Mouse (Mus musculus): ENCODE results near the gene Fgf23. TPM values are rescaled to one million over a fixed set of nuclear protein-coding genes. Genes with fewer than 3 reads are reported as not detected.

Gene Fgf23
- total and polyA plus RNA-seq, 3 experiments: 0.22 TPM; not detected in 2

DNA sequence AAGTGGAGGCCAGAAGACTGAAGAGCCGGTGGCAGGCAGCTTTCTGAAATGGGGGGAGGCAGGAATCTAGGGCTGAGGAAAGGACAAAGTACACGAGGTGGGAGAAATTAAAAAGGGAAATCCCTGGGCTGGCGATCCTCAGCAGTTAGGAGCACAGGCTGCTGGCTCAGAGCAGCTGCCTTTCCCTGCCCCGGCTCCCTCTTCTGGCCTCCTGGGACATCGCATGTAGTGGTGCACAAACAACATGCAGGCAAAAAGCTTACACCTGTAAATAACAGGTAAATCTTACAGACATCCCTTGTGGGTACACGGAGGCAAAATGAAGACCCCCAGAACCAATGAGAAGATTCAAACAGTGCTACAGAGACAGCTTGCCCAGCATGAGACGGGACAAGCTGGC, 21.9 kb downstream of the Fgf23 start:
- no peak for TF ChIP-seq GATA2 (IDR thresholded peaks at IDR 0.05; ENCODE audit: borderline replicate concordance, low read depth, low read length)
- TF ChIP-seq GATA1 (IDR thresholded peaks at IDR 0.05; ENCODE audit: borderline replicate concordance, low read length): no peak
- TF ChIP-seq CTCF (IDR thresholded peaks at IDR 0.05; ENCODE audit: low read depth, low read length): 0 out of 2 replicates have a peak, but pooled peaks have one; percentile 5
- TF ChIP-seq POLR2AphosphoS5 (IDR thresholded peaks at IDR 0.05; ENCODE audit: insufficient replicate concordance, low read depth, low read length): no peak
- H3K36me3 ChIP-seq (replicated peaks): peaks cover 18% of the 10 kb centered on the region
- H3K27me3 ChIP-seq (ENCODE audit: insufficient read depth, low read length): no peaks in the 10 kb centered on the region
- H3K4me3 ChIP-seq (ENCODE audit: low read depth, low read length): no peak overlapping the region
- H3K9me3 ChIP-seq (replicated peaks): no peaks in the 10 kb centered on the region
- H3K4me1 ChIP-seq (ENCODE audit: insufficient read depth, low read depth, low read length): no peaks in the 10 kb centered on the region
- ATAC-seq (ENCODE audit: extremely low read depth, insufficient number of reproducible peaks, low FRiP score, poor library complexity, severe bottlenecking): peak; percentile 57
- no peak for DNase-seq (ENCODE audit: low spot score)

DNA sequence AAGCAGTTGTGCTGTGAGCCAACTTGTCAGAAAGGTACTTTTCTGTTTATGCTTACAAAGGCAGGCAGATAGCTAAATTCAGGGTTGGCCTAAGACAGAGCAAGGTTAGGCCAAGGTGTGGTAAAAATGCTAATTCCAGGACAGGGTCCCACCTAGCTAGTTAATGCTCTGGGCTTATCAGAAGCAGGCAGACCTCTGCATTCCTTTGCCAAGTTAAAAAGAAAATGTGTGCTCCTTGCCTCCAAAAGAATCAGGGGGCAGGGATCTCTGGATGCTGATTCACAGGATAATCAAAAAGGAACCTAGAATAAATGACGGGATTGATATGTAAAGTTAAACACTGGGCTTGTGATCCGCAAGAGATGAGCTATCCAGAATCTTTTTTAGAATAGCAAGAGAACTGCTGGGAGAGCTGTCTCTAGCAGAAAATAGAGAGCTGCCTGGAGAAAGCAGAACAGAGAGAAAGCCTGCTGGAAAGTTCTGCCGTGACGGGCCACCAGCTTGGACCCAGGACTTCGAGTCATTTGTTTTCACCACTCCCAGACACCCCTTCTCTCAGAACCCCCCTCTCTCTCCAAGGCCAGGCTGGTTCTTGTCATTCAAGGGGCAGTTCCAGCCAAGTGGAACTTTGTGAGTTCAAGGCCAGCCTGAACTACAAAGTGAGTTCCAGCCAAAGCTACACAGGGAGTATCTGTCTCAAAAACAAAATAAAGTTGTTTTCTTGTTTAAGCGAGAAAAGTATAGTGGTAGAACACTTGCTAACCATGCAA, 31.0 kb downstream of the Fgf23 start:
- peaks cover 5% of the 10 kb centered on the region for H3K4me1 ChIP-seq (ENCODE audit: insufficient read depth, low read depth, low read length)
- H3K27me3 ChIP-seq (ENCODE audit: insufficient read depth, low read length): peaks cover 8% of the 10 kb centered on the region
- H3K36me3 ChIP-seq (replicated peaks): peaks cover 19% of the 10 kb centered on the region
- ATAC-seq (ENCODE audit: extremely low read depth, insufficient number of reproducible peaks, low FRiP score, poor library complexity, severe bottlenecking) (no peak), DNase-seq (ENCODE audit: low spot score) (no peak)
- H3K9me3 ChIP-seq (replicated peaks): no peaks in the 10 kb centered on the region
- no peak for TF ChIP-seq POLR2AphosphoS5 (IDR thresholded peaks at IDR 0.05; ENCODE audit: insufficient replicate concordance, low read depth, low read length)
- H3K4me3 ChIP-seq (ENCODE audit: low read depth, low read length): no peak overlapping the region

DNA sequence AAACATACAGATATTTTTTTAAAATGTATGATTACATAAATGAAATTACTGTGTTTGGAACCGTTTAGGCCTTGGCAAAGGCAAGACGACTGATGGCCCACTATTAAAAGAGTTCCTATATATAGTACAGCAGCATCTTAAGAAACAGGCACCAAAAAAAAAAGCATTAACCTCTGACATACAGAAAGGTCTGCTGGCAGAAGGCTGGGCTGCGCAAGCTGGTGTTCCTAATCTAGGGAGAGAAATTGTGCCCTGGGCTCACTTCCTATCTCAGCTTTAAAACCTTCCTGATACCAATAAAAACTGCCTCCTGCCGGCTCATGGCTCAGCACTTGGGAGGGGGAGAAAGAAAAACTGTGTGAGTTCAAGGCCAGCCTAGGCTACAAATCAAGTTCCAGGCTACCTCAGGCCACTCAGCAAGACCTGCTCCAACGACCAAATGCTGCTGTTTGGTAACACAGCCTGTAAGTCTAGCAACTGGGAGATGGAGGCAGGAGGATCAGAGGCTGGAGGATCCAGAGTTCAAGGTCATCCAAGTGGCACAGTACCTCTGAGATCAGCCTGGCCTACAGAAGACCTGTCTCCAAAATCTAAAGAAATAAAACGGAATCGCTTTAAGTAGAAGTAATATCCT, 31.8 kb downstream of the Fgf23 start:
- no peak overlapping the region for H3K4me3 ChIP-seq (ENCODE audit: low read depth, low read length)
- ATAC-seq (ENCODE audit: extremely low read depth, insufficient number of reproducible peaks, low FRiP score, poor library complexity, severe bottlenecking): no peak
- no peak for DNase-seq (ENCODE audit: low spot score)
- H3K9me3 ChIP-seq (replicated peaks): no peaks in the 10 kb centered on the region
- no peak for TF ChIP-seq GATA2 (IDR thresholded peaks at IDR 0.05; ENCODE audit: borderline replicate concordance, low read depth, low read length)
- no peak for TF ChIP-seq TAL1 (conservative IDR thresholded peaks at IDR 0.05; ENCODE audit: low read depth, low read length)
- TF ChIP-seq GATA1 (IDR thresholded peaks at IDR 0.05; ENCODE audit: borderline replicate concordance, low read length): no peak
- TF ChIP-seq POLR2AphosphoS5 (IDR thresholded peaks at IDR 0.05; ENCODE audit: insufficient replicate concordance, low read depth, low read length): no peak
- no peak for TF ChIP-seq CTCF (IDR thresholded peaks at IDR 0.05; ENCODE audit: low read depth, low read length)
- peaks cover 11% of the 10 kb centered on the region for H3K27me3 ChIP-seq (ENCODE audit: insufficient read depth, low read length)
- peaks cover 12% of the 10 kb centered on the region for H3K4me1 ChIP-seq (ENCODE audit: insufficient read depth, low read depth, low read length)
- peaks cover 19% of the 10 kb centered on the region for H3K36me3 ChIP-seq (replicated peaks)

- H3K4me3 ChIP-seq (ENCODE audit: low read depth, low read length): no peak overlapping the region
- ATAC-seq (ENCODE audit: extremely low read depth, insufficient number of reproducible peaks, low FRiP score, poor library complexity, severe bottlenecking): no peak
- peaks cover 16% of the 10 kb centered on the region for H3K4me1 ChIP-seq (ENCODE audit: insufficient read depth, low read depth, low read length)
- peaks cover 19% of the 10 kb centered on the region for H3K36me3 ChIP-seq (replicated peaks)
- no peaks in the 10 kb centered on the region for H3K9me3 ChIP-seq (replicated peaks)
- H3K27me3 ChIP-seq (ENCODE audit: insufficient read depth, low read length): peaks cover 11% of the 10 kb centered on the region
- DNase-seq (ENCODE audit: low spot score): no peak
- no peak for TF ChIP-seq POLR2AphosphoS5 (IDR thresholded peaks at IDR 0.05; ENCODE audit: insufficient replicate concordance, low read depth, low read length)
- peak; percentile 22; the same call in 1 of the 2 replicates for TF ChIP-seq CTCF (IDR thresholded peaks at IDR 0.05; ENCODE audit: low read depth, low read length)
- TF ChIP-seq TAL1 (conservative IDR thresholded peaks at IDR 0.05; ENCODE audit: low read depth, low read length): no peak
- TF ChIP-seq GATA1 (IDR thresholded peaks at IDR 0.05; ENCODE audit: borderline replicate concordance, low read length): no peak
- no peak for TF ChIP-seq GATA2 (IDR thresholded peaks at IDR 0.05; ENCODE audit: borderline replicate concordance, low read depth, low read length)
Measured at GRCm38 (mm10) chr6:127105107-127105506, 32.4 kb downstream of the Fgf23 start.

- TF ChIP-seq POLR2AphosphoS5 (IDR thresholded peaks at IDR 0.05; ENCODE audit: insufficient replicate concordance, low read depth, low read length): no peak
- TF ChIP-seq TAL1 (conservative IDR thresholded peaks at IDR 0.05; ENCODE audit: low read depth, low read length): no peak
- no peak for TF ChIP-seq CTCF (IDR thresholded peaks at IDR 0.05; ENCODE audit: low read depth, low read length)
- no peak for TF ChIP-seq GATA2 (IDR thresholded peaks at IDR 0.05; ENCODE audit: borderline replicate concordance, low read depth, low read length)
- no peak for TF ChIP-seq GATA1 (IDR thresholded peaks at IDR 0.05; ENCODE audit: borderline replicate concordance, low read length)
- ATAC-seq (ENCODE audit: extremely low read depth, insufficient number of reproducible peaks, low FRiP score, poor library complexity, severe bottlenecking) (no peak), DNase-seq (ENCODE audit: low spot score) (no peak)
- H3K4me1 ChIP-seq (ENCODE audit: insufficient read depth, low read depth, low read length): peaks cover 16% of the 10 kb centered on the region
- no peak overlapping the region for H3K4me3 ChIP-seq (ENCODE audit: low read depth, low read length)
- peaks cover 11% of the 10 kb centered on the region for H3K36me3 ChIP-seq (replicated peaks)
- no peaks in the 10 kb centered on the region for H3K9me3 ChIP-seq (replicated peaks)
- peaks cover 16% of the 10 kb centered on the region for H3K27me3 ChIP-seq (ENCODE audit: insufficient read depth, low read length)
Measured at GRCm38 (mm10) chr6:127106189-127106588, 33.5 kb downstream of the Fgf23 start.

DNA sequence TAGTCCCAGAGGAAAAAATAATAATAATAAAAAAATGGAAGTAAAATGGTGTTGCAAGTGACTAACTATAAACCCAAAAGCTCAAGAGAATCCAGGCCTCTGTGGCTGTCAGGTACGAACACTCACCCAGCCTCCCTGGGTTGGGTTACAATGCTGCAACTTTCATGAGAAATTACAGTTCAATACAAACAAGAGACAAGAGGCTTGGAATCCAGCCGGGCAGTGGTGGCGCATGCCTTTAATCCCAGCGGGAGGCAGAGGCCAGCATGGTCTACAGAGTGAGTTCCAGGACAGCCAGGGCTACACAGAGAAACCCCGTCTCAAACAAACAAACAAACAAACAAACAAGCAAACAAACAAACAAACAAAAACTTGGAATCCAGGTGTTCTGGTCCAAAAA, 34.0 kb downstream of the Fgf23 start:
- no peak for ATAC-seq (ENCODE audit: extremely low read depth, insufficient number of reproducible peaks, low FRiP score, poor library complexity, severe bottlenecking)
- H3K9me3 ChIP-seq (replicated peaks): no peaks in the 10 kb centered on the region
- no peak for TF ChIP-seq GATA2 (IDR thresholded peaks at IDR 0.05; ENCODE audit: borderline replicate concordance, low read depth, low read length)
- no peak for TF ChIP-seq TAL1 (conservative IDR thresholded peaks at IDR 0.05; ENCODE audit: low read depth, low read length)
- no peak for DNase-seq (ENCODE audit: low spot score)
- peaks cover 16% of the 10 kb centered on the region for H3K4me1 ChIP-seq (ENCODE audit: insufficient read depth, low read depth, low read length)
- peaks cover 8% of the 10 kb centered on the region for H3K36me3 ChIP-seq (replicated peaks)
- no peak overlapping the region for H3K4me3 ChIP-seq (ENCODE audit: low read depth, low read length)
- H3K27me3 ChIP-seq (ENCODE audit: insufficient read depth, low read length): peaks cover 22% of the 10 kb centered on the region
